Mouse (Mus musculus): ENCODE results near the gene Hmces. TPM values are rescaled to one million over a fixed set of nuclear protein-coding genes. Genes with fewer than 3 reads are reported as not detected.
A peak's percentile ranks its signal among the peaks of the same experiment; 100 is the strongest.

Gene Hmces
- total and polyA plus RNA-seq, 2 experiments from 2014 or later = 22.5 to 36.8 TPM

GRCm38 (mm10) chr6:87882816-87883215 lies 30.9 kb upstream of the Hmces start:
- WGBS = 28% methylated on average over 4 of the region's 4 CpGs
- DNase-seq (ENCODE audit: low spot score) (peak; percentile 63), ATAC-seq (peak; percentile 48; the same call in 1 of the 2 replicates)
- no peaks in the 10 kb centered on the region; the same call in 1 of the 2 replicates for H3K4me1 ChIP-seq (ENCODE audit: insufficient read depth, low read length)
- no peaks in the 10 kb centered on the region for H3K9me3 ChIP-seq (ENCODE audit: low read length)
- H3K9ac ChIP-seq (replicated peaks; ENCODE audit: low read length) = no peak overlapping the region
- no peak overlapping the region for H3K4me2 ChIP-seq (ENCODE audit: low read depth, low read length)
- H3K36me3 ChIP-seq (ENCODE audit: insufficient read depth, low read length) = no peaks in the 10 kb centered on the region
- H3K27me3 ChIP-seq (ENCODE audit: insufficient read depth, low read length) = no peaks in the 10 kb centered on the region
- no peak overlapping the region for H3K27ac ChIP-seq
- H3K4me3 ChIP-seq (ENCODE audit: low read length) = no peak overlapping the region
- no peak for TF ChIP-seq CTCF (IDR thresholded peaks at IDR 0.05; ENCODE audit: low read depth)

DNA sequence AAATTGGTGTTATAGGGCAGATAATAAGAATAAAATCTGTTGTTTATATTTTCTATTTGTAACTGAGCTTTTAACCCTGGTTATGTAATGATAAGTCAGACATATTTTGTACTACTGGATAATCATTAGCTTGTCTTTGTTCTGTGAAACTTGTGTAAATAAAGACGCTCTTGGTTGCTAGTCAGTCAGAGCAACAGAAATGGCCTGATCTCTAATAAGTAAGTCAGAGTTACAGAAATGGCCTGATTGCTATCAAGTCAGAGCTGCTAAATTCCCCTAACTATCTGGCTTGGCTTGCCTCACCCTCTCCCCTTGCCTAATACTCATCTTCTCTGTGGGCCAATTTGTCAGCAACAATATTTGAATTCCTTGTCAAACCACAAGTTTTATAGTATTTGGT lies 27.0 kb upstream of the Hmces start:
- H3K27ac ChIP-seq = 0 out of 2 replicates have a peak overlapping the region, but pooled peaks have one; percentile 86
- no peak for DNase-seq (ENCODE audit: low spot score)
- 97% methylated on average over 1 of the region's 1 CpGs for WGBS

DNA sequence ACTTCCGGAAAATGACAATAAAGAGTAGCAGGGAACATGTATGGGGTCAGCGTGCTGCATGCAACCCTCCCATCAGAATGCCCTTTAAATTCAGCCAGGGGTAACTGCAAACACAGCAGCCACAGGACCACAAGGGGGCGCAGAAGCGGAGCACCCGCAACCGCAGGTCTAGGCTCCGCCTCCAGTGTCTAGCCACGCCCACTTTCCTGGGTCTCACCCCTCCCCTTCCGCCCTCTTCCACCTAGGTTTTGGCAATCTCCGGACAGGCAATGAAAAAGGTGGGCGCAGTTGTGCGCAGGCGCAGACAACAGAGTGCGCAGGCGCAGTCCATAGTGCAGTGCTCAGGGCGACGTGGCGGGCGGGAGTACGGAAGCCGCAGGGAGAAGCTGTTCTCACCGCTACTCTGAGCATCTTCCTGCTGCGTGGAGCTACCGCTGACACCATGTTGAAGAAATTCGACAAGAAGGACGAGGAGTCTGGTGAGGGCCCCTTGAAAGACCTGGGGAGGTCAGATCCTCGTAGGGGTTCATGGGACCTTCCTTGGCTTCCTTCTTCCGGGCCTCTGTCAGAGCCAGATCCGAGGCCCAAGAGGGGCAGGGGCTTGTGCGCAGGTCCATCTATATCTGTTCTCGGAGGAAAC lies 26.0 kb upstream of the Hmces start, which contains the start of gene Copg1:
TSS of gene Copg1 (plus strand) at position 221 of the 640 bp plus-strand sequence.
- ATAC-seq = peak; percentile 96
- Histone ChIP-seq H3K4me1 (ENCODE audit: insufficient read depth, low read length) (peaks cover 6% of the 10 kb centered on the region), H3K27me3 (ENCODE audit: insufficient read depth, low read length) (no peaks in the 10 kb centered on the region), H3K9me3 (ENCODE audit: low read length) (no peaks in the 10 kb centered on the region), H3K9ac (replicated peaks; ENCODE audit: low read length) (peak within 1 kb of the TSS; percentile 69), H3K36me3 (ENCODE audit: insufficient read depth, low read length) (peaks cover 28% of the 10 kb centered on the region), H3K27ac (peak within 1 kb of the TSS; percentile 86), H3K4me2 (ENCODE audit: low read depth, low read length) (peak within 1 kb of the TSS; percentile 78), H3K4me3 (ENCODE audit: low read length) (peak within 1 kb of the TSS; percentile 58)
- TF ChIP-seq CTCF (IDR thresholded peaks at IDR 0.05; ENCODE audit: low read depth) = peak; percentile 95
- peak; percentile 100 for DNase-seq (ENCODE audit: low spot score)
- under 1% methylated on average over 31 of the region's 31 CpGs for WGBS

More for the DNA sequence above, 27.0 kb upstream of the Hmces start:
- TF ChIP-seq CTCF (IDR thresholded peaks at IDR 0.05; ENCODE audit: low read depth) = no peak
- Histone ChIP-seq H3K36me3 (ENCODE audit: insufficient read depth, low read length) (peaks cover 19% of the 10 kb centered on the region; the same call in 1 of the 2 replicates), H3K4me2 (ENCODE audit: low read depth, low read length) (no peak overlapping the region), H3K9me3 (ENCODE audit: low read length) (no peaks in the 10 kb centered on the region), H3K9ac (replicated peaks; ENCODE audit: low read length) (no peak overlapping the region), H3K4me1 (ENCODE audit: insufficient read depth, low read length) (peaks cover 6% of the 10 kb centered on the region), H3K4me3 (ENCODE audit: low read length) (no peak overlapping the region), H3K27me3 (ENCODE audit: insufficient read depth, low read length) (no peaks in the 10 kb centered on the region)
- no peak for ATAC-seq

DNA sequence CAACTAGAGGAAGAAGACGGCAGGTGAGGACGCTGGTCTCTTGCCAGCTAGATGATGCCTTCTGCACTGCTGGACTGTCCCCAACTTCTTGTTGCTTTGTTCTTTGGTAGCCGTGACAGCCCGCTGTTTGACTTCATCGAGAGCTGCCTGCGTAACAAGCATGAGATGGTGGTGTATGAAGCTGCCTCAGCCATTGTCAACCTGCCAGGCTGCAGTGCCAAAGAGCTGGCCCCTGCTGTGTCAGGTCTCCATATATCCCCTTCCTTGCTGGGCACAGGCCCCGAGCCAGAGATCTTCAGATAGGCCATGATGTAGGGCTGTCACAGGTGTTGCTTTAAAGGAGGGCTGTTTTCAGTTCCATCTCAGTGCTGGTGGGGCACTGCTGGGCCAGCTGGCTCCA lies 19.8 kb upstream of the Hmces start:
- Histone ChIP-seq H3K27ac (peak overlapping the region; percentile 20; the same call in 1 of the 2 replicates), H3K36me3 (ENCODE audit: insufficient read depth, low read length) (peaks cover 61% of the 10 kb centered on the region), H3K4me1 (ENCODE audit: insufficient read depth, low read length) (no peaks in the 10 kb centered on the region), H3K4me3 (ENCODE audit: low read length) (no peak overlapping the region), H3K9me3 (ENCODE audit: low read length) (no peaks in the 10 kb centered on the region), H3K9ac (replicated peaks; ENCODE audit: low read length) (no peak overlapping the region), H3K27me3 (ENCODE audit: insufficient read depth, low read length) (no peaks in the 10 kb centered on the region), H3K4me2 (ENCODE audit: low read depth, low read length) (no peak overlapping the region)
- WGBS = 47% methylated on average over 7 of the region's 7 CpGs
- TF ChIP-seq CTCF (IDR thresholded peaks at IDR 0.05; ENCODE audit: low read depth) = no peak
- peak; percentile 64 for ATAC-seq
- peak; percentile 68 for DNase-seq (ENCODE audit: low spot score)

DNA sequence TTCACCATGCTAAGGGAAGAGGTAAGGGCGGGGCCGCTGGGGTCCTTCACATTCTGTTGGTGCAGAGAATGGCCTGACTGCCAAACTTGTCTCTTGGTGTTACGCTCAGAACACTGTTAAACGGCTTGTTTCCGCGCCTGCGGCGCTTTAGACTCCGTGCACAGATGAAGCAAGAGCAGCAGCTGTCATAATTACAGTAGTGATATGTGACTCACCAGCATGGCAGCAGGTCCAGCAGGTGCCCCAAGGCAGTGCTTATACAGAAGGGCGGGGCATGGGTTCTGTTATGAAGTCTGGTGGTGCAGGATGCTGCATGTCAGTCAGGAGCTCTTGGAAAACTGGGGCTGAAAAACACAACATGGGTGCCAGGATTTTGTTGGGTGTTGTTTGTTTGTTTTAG lies 15.7 kb upstream of the Hmces start:
- Histone ChIP-seq H3K9me3 (ENCODE audit: low read length) (no peaks in the 10 kb centered on the region), H3K27ac (no peak overlapping the region), H3K27me3 (ENCODE audit: insufficient read depth, low read length) (no peaks in the 10 kb centered on the region), H3K4me2 (ENCODE audit: low read depth, low read length) (no peak overlapping the region), H3K4me1 (ENCODE audit: insufficient read depth, low read length) (no peaks in the 10 kb centered on the region), H3K4me3 (ENCODE audit: low read length) (no peak overlapping the region), H3K36me3 (ENCODE audit: insufficient read depth, low read length) (peaks cover 60% of the 10 kb centered on the region), H3K9ac (replicated peaks; ENCODE audit: low read length) (no peak overlapping the region)
- WGBS = 97% methylated on average over 10 of the region's 10 CpGs
- no peak for DNase-seq (ENCODE audit: low spot score)
- no peak for TF ChIP-seq CTCF (IDR thresholded peaks at IDR 0.05; ENCODE audit: low read depth)
- ATAC-seq = no peak

DNA sequence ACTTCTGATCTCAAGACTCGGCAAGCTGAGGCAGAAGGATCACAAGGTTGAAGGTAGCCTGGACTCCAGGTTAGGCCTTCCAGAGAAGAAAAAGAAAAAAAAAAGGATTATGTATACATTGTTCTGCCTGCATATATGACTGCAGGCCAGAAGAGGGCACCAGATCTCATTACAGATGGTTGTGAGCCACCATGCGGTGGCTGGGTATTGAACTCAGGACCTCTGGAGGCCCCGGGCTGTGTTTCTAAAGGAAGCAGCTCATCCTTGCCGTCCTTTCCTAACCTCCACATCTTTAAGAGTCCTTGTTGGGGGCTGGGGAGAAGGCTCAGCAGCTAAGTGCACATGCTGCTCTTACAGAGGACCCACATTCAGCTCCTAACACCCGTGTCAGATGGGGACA lies 7.1 kb upstream of the Hmces start:
- WGBS = 59% methylated on average over 5 of the region's 5 CpGs
- Histone ChIP-seq H3K4me3 (ENCODE audit: low read length) (no peak overlapping the region), H3K36me3 (ENCODE audit: insufficient read depth, low read length) (peaks cover 89% of the 10 kb centered on the region), H3K9me3 (ENCODE audit: low read length) (no peaks in the 10 kb centered on the region), H3K9ac (replicated peaks; ENCODE audit: low read length) (no peak overlapping the region), H3K27me3 (ENCODE audit: insufficient read depth, low read length) (no peaks in the 10 kb centered on the region), H3K27ac (no peak overlapping the region), H3K4me1 (ENCODE audit: insufficient read depth, low read length) (no peaks in the 10 kb centered on the region), H3K4me2 (ENCODE audit: low read depth, low read length) (no peak overlapping the region)
- ATAC-seq (no peak), DNase-seq (ENCODE audit: low spot score) (no peak)
- peak; percentile 64 for TF ChIP-seq CTCF (IDR thresholded peaks at IDR 0.05; ENCODE audit: low read depth)

- DNase-seq (ENCODE audit: low spot score) (no peak), ATAC-seq (no peak)
- no peak overlapping the region for H3K4me2 ChIP-seq (ENCODE audit: low read depth, low read length)
- H3K9me3 ChIP-seq (ENCODE audit: low read length) = no peaks in the 10 kb centered on the region
- H3K27ac ChIP-seq = no peak overlapping the region
- peaks cover 82% of the 10 kb centered on the region for H3K36me3 ChIP-seq (ENCODE audit: insufficient read depth, low read length)
- WGBS = 83% methylated on average over 6 of the region's 6 CpGs
- H3K4me1 ChIP-seq (ENCODE audit: insufficient read depth, low read length) = no peaks in the 10 kb centered on the region
- no peak for TF ChIP-seq CTCF (IDR thresholded peaks at IDR 0.05; ENCODE audit: low read depth)
- no peak overlapping the region for H3K4me3 ChIP-seq (ENCODE audit: low read length)
- H3K9ac ChIP-seq (replicated peaks; ENCODE audit: low read length) = no peak overlapping the region
- no peaks in the 10 kb centered on the region for H3K27me3 ChIP-seq (ENCODE audit: insufficient read depth, low read length)
Observed at GRCm38 (mm10) chr6:87909181-87909580, 4.6 kb upstream of the Hmces start.
